Mouse (Mus musculus) layer of hippocampus, adult 11-12 months (tissue): ENCODE results near the gene Kank1.

Experiments used
- DNase-seq: peaks from one replicate; pipeline ENCODE4 v3.0.0; 2022; ENCODE audit warnings: low spot score

The Kank1 gene

DNA sequence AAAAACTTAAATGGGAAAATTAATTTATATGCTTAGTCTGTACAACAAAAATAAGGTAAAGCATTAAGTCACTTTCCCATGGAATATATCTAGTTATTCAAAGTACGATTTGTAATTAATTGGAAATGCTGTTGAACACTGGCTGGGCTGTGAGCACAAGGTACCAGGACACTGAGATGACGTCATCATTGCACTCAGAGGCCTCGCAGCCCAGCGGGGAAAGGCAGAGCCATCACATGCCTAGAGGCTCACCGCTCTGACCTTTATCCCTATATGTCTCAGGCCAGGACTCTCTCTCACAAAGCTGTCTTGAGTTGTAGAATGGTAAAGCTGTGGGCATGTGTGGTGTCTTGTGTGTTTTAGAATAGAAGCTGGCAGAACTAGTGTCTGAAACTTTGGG is 128.9 kb downstream of the Kank1 start:
- DNase-seq: no peak

DNA sequence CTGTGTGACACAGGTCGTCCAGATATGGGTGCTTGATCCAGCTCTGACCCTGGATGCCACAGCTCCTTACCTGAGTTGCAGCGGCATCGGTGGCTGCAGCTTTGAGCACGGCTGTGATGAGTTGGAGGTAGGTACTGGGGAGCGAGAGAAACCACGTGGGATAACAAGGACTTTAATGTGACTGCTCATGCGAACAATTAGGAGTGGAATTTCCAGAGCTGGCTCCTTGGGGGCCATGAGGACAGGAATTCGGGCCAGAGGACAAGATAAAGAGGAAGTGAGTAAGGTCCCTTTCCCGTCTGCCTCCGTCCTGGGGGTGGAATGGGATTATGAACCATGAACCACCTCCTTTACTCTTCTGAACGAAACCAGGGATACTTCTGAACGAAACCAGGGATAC is 129.8 kb downstream of the Kank1 start:
- no peak for DNase-seq

DNA sequence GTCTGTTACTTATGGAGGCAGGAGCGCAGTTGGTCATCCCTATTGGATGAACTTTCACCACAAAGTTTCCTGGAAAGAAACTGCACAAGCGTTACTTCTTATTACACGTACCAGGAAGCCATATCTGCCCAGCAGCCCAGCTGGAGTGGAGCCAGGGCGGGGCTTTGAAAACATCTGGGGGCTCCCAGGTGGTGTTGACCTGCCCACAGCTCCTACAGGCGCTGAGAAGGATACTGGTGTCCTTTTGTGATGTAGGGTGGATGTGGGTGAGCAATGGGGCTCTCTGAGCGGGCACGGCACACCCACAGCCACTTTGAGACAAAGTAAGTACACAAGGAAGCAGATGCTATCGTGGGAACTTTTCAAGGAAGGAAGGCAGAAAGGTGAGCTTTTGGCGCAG is 133.7 kb downstream of the Kank1 start:
- DNase-seq: no peak

DNA sequence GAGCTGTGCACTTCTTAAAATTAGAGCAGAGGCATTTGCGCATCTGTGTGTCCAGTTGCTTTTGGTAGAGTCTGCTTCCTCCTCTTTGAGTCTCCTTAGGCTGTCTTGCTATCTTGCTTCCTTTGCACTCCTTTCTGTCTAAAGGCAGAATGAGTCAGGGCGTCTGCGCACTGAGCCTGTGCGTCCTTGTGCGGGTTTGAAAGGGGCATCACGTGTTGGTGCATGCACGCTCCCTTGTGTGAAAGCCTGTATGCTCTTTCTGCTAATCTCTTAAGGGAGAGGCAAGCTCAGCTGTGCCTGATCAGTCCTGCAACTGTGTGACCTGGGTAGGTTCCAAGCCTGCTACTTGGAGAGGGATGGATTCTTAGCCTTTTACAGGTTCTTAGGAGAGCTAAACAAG is 136.0 kb downstream of the Kank1 start:
- DNase-seq: no peak

DNA sequence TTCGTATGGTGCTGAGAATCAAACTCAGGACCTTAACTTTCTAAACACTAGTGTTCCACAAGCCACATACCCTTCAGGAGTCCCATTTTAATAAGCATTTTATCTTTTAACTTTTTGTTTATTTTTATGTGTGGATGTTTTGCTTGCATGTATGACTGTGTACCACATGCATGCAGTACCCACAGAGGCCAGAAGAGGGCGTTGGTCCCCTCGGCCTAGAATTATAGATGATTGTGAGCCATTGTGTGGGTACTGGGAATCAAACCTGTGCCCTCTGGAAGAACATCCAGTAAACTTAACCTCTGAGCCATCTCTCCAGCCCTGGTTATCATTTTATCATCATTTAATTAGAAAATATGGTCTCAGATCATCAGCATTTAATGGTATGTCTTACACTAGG is 136.8 kb downstream of the Kank1 start:
- no peak for DNase-seq

DNA sequence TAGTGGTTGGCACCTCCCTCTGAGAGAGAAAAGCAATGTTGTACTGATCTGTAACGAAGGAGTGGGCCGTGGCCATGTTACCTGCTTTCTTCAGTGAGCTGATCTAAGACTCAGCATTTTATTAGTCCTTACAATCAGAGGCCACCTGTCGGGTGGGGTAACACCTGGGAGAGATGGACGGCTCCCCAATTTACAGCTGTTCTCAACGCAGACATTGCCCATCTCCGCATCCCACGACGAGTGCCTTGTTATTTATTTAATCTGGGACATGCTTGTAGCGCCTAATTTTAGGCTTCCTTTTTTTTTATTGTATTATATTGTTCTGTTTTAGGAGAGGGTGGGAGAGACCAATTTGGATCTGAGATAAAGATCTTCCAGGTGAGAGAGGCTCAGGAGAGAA is 137.4 kb downstream of the Kank1 start:
- no peak for DNase-seq

DNA sequence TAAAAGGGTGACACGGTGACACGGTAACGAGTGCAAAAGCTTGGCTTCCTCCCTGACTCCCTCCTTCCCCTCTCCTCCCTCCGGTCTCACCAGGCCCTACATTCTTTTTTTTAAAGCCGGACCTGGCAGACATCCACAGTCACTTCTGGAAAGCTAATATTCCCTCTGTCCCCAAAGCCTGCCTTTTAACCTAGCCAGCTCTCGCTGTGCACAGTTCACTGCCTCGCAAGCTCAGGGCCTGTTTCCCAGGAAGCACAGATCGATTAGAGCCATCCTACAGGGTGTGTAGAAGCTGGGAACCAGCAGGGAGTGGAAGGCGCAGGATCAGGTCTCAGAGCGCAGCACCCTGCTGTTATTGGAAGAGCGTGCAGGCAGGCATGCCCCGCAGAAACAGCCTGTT is 138.2 kb downstream of the Kank1 start:
- peak; percentile 18 for DNase-seq

DNA sequence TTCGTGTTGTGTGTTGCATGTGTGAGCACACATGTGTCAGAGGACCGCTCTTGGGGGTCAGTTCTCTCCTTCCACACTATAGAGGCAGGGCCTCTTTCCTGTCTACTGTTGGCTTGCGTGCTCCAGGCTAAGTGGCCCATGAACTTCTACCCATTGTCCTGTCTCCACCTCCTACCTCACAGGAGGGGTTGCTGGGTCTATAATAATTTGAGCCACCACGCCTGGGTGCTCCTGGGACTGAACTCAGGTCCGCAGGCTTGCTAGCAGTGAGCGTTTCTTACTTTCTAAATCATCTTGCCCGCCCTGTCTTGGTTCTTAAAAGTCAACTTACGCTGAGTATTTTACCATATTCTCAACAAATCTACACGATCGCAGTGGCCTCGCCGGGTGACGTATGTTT is 140.1 kb downstream of the Kank1 start:
- DNase-seq: no peak

DNA sequence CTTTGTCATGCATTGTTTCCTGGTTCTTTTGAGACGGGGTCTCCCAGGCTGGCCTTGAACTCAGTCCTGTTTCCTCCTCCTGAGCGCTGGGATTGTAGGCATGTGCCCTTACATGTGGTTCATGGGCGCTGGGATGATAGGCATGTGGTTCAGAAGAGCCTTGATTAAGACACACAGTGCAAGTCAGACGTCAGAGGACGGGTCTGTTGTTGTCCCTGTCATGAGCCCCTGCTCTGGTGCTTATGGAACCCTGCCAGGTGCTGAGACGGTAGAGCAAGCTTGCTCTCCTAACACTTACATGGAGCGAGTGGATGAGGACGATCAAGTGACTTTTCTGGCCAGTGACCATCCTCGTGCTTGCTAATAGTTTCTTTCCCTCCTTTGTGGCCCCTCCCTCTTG is 143.9 kb downstream of the Kank1 start:
- DNase-seq: no peak

DNA sequence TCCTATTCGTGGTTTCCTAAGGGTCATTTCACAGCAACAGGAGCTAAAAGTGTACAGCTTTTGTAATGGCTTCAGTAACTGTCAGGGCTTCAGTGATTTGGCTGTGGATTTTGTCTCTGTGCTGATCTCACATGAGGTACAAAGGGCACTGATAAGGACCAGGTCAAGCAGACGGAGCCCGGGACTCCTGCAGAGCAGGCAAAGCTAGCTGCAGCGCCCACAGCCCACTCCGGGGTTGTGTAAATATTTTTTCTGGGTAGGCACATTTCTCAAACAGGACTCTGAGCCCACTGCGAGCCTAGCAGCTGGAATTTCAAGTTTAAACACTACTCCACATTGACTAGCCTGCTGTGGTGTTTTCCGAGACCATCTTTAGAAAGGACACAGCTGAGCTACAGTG is 145.2 kb downstream of the Kank1 start:
- no peak for DNase-seq

DNA sequence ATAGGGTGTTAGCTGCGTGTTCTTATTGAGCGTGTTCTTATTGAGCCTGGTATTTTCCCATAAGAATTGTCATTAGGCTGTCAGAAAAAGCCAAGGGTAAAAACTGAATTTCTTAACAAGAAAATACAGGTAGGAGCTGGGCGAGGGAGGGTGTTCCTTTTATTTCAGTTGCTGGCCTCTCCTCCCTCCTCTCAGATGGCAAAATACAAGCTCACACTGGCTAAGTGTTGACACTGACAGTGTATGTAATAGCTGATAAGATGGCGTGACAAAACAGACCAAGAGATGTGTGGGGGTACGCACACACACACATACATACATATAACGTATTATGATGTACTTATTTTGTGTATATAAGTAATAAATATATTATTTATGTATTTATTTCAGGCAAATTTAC is 145.7 kb downstream of the Kank1 start:
- DNase-seq: no peak

DNA sequence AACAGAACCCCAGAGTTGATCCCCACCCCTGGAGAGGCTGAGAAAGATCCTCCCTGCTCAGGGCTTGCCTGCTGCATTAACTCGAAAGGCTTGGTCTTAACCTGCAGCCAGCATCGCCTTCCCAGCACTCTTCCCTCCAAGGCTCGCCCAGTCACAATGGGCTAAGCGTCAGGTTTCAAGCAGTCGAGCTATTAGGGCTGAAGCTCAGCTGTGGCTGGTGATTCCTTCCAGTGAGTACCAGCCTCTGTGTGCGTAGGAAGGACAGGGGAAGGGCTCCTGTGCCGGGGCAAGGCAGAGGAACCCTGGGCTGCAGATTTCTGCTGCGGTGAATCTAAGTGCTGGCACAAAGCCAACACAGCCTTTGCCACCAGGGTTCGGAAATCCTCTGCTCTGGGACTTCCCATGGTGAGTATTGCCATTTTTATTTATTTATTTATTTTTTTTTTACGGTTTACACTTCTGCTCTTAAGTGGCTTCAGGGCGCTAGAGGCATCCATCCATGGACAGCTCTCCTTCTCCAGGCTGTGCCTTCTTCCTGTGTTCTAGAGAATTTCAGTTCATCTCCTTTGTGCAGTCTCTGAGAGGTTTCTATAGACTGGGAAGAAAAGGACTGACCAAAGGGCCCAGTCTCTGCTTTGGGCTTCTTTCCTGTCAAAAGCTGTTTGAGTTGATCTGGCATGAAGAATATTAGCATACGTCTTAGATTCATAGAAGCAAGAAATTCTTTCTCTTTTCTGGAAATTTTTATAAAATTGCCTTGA is 146.8 kb downstream of the Kank1 start:
- DNase-seq: no peak

DNA sequence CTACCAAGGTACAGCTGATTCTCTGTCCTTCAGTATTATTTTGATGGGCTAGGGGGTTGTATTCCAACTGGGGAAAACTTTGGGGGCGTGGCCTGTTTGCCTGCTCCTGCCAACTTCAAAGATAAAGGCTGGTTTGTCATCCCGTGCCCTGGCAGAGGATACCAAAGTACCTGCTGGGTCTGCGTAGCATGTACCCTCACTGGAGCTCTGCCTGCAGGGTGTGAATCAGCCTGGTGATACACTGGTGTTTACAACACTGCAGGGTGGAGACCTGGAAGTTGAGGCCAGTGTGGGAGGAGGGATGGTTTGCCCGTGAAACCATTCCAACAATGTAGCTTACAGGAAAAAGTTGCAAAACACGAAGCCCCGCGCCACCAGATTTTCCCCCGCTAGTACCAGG is 149.2 kb downstream of the Kank1 start:
- no peak for DNase-seq

DNA sequence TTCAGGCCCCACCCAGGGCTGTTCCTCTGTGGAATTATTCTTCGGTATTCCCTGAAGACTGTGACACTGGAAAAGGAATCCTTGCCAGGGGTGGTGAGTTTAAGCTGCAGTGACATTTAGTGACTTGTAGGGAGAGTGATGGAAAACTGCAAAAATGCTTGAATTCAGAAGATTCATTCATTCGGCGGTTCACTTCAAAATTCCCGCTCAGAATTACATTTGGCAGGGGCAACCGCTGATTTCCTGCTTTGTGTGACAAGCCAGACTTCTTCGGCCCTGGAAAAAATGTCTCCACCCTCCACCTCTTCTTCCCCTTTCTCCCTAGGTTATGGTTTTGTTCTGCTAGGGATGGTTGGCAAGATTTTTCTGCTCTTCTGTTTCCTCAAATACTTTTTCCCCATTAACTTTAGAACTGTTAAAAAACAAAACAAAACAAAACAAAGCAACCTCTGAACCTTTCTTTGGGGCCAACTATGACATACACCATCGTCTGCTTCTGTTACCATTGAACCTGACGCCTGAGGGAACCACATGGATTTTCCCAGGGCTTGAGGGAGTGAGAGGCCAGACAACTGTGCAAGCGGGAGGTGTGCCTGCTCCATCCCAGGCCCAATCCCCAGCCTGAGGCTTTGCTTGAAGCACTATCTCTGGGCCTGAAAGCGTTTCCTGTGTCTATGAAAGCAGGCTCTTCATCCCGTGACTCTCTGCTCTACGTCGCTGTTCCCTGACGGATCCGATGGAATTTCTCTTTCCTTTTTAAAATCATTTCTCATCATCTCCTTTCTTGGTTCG is 150.1 kb downstream of the Kank1 start:
- no peak for DNase-seq

DNA sequence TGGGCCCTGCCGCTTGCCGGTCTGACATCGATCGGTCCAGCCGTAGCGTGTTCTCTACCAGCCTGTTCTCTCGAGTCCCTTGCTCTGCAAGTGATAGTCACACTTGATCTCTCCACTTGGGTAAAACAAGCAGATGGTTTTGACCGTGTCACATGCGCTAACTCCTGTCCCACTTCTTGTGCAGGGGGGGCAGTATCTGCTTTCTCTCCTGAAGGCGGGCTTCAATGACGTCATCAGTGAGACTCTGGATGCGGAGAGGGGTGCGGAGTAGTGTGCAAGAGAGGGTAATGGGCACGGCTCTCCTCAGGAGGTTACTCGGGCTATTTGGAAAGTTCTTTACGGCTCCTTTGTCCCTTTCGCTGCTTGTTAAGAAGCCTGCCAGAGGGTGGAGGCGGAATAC is 151.1 kb downstream of the Kank1 start:
- no peak for DNase-seq

DNA sequence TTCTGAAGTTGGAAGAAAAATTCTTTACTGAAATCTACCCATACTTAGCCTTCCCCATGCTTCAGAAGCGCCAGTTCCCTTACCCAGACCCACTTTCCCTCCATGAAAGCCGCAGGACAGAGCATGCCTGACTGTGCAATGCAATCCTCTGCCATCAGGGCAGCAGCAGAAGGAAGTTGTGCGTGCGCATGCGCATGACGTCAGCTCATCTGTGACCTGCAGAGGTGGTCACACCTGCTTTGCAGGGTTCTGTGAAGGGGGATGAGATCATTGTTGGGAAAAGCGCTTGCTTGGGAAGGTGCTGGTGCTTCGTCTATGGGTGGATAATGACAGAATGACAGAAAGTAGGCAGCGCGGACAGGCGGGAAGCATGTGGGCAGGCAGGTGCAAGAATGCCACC is 155.4 kb downstream of the Kank1 start:
- no peak for DNase-seq

DNA sequence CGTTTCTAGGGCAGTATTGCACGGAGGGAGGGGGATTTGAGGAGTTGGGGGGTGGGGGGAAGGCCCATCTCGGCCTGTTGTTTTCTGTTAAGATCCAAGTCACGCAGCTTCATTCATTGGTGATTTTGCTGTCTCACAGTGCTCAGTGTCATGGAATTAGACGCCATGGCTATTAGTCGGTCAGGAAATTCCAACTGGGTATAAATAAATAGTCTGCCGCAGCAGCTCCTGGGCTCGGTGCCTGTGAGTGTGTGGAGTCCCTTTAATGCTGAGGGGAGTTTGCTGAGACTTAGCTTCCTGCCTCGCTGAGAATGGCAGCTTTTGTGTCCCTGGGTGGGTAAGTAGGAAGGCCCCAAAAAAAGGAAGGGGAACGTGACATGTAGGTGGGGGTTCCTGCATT is 158.3 kb downstream of the Kank1 start:
- peak; percentile 17 for DNase-seq

DNA sequence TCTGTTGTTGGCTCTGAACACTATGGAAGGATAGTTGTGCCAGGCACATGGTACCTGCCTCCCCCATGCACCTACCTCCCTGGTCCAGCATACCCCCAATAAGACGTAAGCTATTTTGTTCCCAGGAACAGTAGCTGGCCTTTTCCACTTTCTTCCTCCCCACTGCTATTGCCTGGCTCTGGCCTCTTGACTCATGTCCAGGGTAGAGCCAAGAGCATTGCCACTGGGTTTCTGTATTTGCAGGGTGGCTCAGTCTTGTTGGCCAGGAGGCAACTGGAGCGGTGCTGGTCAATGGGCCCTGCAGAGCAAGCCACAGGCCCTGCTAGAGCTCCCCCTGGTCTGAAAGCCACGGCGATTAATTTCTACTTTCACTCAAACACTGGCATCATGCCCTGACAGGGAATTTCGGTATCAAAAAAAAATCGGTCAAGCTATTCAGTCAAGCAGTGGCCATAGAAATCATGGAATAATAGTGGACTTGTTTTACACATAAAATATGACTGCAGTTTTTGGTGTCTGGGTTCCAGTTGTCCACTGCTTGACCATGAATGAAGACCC is 160.0 kb downstream of the Kank1 start:
- peak; percentile 16 for DNase-seq

DNA sequence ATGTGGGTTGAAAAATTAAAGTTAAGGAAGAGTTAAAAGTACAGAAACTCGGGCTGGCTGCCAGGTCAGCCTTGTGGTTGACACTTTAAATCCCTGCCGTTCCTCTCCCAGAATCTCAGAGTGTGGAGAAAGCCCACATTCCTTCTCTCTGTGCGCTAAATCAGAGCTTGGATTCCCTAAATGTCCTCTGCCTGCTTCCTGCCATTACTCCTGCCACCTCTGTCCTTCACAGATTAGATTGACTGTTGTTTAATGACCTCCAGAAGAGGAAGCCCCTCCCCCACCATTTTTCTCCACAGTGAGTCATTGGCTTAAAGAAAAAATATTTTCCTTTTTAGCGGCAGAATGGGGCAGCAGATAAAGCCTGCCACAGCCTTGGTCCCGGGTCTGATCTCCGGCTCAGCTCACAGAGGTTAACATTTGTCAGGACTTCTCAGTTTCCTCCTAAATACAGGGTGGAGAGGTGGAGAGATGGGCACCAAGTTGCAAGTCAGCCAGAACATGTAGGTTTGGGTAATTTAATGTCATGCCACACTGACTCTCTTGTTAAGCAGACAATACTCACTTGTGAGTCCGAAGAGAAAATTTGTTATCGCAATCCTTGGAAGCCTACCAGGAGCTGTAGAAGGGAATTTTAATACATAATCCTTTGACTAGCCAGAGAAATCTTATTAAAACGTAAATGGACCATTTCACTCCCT is 162.9 kb downstream of the Kank1 start:
- no peak for DNase-seq

DNA sequence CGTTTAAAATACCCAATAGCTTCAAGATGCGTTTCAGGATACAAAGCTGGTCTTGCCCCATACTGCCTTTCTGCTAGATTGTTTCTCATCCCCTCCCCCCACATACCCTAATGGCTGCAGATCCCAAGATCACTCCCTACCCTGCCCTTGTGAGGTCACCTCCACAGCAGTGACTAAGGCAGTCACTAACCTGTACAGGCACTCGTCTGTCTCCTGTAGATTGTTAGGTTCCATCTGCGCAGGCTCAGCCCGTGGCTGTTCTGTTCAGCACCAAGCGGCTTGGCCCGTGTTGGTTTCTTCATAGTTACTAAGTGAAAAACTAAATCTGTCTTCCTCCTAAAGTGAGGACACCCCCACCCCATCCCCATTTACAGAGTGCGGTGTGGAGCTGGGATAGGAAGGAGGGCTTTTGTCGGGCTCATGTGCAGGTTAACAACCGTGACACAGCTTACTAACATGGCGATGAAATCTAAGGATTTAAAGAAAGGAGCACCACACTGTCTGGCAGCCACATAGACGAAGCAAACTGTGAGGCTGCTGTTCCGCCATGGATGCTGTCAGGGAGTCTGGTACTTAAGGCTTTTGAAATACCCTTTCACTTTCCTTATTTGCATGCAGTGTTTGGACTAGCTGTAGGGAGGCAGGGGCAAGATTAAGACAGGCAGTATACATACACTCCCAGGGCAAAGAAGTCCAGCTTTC is 163.6 kb downstream of the Kank1 start:
- DNase-seq: no peak

DNA sequence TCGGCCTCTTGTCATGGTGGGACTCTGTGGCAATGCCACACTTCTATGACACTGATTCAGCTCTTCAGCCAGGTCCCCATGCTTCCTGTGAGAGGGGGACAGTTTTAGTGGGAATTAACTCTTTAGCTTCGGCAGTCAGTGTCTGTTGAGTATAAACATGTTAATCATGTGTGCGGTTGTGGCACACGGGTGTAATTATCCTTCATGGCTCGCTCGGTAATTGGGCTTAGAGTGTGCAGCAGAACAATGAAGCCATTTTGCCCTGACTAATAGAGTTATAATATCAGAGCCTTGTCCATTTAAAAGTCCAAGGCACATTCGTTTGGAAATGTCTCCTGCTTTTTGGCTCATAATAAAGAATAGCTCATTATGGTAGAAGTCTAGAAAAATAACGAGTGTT is 164.7 kb downstream of the Kank1 start:
- DNase-seq: no peak

DNA sequence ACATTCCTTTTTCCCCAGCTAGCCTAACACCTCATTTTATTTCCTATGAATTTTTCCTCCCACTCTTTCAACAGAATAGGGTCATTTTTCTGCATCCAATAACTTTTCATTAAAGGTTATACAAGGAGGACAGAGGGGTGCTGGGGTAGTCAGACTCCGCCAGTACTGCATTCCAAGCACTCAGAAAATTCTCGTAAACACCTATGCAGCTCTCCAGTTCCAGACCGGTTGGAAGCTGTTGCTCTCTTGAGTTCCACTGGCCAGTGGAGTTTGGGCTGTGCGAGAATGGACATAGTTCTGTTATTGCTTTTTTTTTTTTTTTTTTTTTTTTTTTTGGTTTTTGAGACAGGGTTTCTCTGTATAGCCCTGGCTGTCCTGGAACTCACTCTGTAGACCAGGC is 167.4 kb downstream of the Kank1 start:
- no peak for DNase-seq
